Mouse (Mus musculus): ENCODE data around the gene Nt5dc3.

DNA sequence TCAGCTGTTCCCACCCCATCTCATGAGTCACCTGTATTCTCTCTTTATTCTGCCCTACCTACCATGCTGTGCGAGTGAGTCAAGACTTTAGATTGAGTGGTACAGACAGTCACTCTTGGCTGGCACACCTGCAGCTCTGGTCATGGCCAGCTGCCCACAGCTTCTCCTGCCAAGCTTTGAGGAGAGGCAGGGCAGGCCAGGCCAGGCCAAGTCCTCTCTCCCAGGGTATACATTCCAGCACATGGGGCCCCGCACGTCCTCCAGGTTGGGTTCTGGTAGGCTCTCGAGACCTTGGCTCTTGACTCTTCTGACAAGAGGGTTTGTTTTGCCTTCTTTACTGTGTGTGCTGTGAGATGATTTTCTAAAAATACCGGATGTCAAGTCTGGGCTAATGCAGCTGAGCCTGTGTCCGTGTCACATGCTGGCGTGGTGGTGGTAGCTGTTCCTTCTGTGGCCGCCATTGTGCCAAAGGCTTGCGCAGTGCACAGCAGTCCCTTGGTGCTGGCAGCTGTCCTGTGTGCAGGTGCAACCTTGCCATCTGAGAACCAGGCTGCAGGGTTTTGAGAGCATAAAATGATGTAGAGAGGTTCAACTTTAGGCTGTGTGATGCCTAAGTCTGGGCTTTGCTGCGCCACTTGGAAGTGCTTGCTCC lies 47.2 kb downstream of the Nt5dc3 start:
- TF ChIP-seq POLR2A (IDR thresholded peaks at IDR 0.05; ENCODE audit: insufficient read length, low read depth), result no peak
- no peak for TF ChIP-seq USF1 (IDR thresholded peaks at IDR 0.05; ENCODE audit: low read depth)
- TF ChIP-seq E2F4 (IDR thresholded peaks at IDR 0.05; ENCODE audit: insufficient read depth), result no peak
- TF ChIP-seq REST (IDR thresholded peaks at IDR 0.05; ENCODE audit: insufficient read depth, insufficient read length), result no peak
- TF ChIP-seq MYOD1 (IDR thresholded peaks at IDR 0.05; ENCODE audit: control insufficient read depth in 1 of 3, insufficient read length in 2 of 3, low read depth in 2 of 3), result peak in 1 of 3 experiments; percentile 14
